Mouse (Mus musculus) thymus, adult 2 months (tissue): ENCODE data around the gene Frmd8.

Source experiments
- CTCF ChIP-seq: fragments of 200-500 bp; IDR thresholded peaks from 2 replicates; pipeline ENCODE4 v1.5.1; 2012; ENCODE audit warnings: mild to moderate bottlenecking, control low read depth, low read length, moderate library complexity, borderline replicate concordance; ENCODE audit not compliant: control insufficient read depth, poor library complexity, insufficient read depth; ENCODE audit errors: extremely low read depth
- POLR2A ChIP-seq: fragments of 200-500 bp; IDR thresholded peaks from 2 replicates; pipeline ENCODE4 v1.6.1; 2012; ENCODE audit warnings: mild to moderate bottlenecking, low read length, control low read depth, moderate library complexity; ENCODE audit not compliant: control insufficient read depth, poor library complexity, insufficient read depth; ENCODE audit errors: extremely low read depth

DNA sequence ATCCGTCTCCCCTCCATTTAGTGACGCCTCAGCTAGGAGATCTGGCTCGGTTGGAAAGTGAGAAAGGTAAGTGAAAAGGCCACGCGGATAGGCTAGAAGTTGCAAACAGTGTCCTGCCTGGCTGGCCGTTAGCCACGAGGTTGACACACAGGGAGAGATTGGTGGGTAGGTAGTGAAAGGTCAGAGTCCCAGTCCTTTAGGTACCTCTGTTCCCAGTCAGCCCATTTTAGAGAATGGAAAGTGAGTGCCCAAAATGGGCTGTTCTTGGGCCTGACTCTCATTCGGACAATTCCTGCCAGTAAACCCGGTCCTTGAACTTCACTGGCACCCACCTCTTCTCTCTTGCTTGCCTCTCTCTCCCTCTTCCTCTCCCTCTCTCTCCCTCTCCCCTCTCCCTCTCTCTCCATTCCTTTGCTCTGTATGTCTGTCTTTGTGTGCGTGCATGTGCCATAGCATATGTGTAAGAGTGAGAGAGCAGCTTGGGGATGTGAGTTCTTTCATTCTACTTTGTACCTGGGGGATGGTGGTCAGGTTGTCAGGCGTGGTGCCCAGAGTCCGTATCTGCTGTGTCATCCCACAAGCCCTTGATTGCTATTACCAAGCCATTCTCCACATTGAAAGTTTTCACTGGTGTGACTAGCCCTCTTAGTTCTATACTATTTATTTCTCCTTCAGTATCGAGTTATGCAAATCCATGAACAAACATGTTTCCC, 38.1 kb upstream of the Frmd8 start, which contains the start of gene Dpf2:
- TF ChIP-seq CTCF (no peak), POLR2A (no peak)
